Mouse (Mus musculus) MEL (cell line): ENCODE data around the gene Tvp23a.

Source experiments
- CTCF ChIP-seq, 3 experiments: IDR thresholded peaks in 2 of 3; conservative IDR thresholded peaks in 1 of 3; 2 replicates each; pipeline ENCODE4 v1.5.1; 2011 to 2012; ENCODE audit warnings: low read length in 3 of 3, low read depth in 2 of 3, mild to moderate bottlenecking in 2 of 3, improper control_type of control experiment in 1 of 3, inconsistent platforms in 1 of 3, mixed read lengths in 1 of 3, moderate library complexity in 1 of 3; ENCODE audit not compliant: control insufficient read depth in 1 of 3, insufficient read depth in 1 of 3, poor library complexity in 1 of 3, severe bottlenecking in 1 of 3
- HCFC1 ChIP-seq: IDR thresholded peaks from 2 replicates; pipeline ENCODE4 v1.6.1; 2012; ENCODE audit warnings: low read depth, mild to moderate bottlenecking, inconsistent platforms, low read length, improper control_type of control experiment, moderate library complexity
- MAZ ChIP-seq: IDR thresholded peaks from 2 replicates; pipeline ENCODE4 v1.6.1; 2012; ENCODE audit warnings: low read depth, mild to moderate bottlenecking, inconsistent platforms, low read length, improper control_type of control experiment
- NRF1 ChIP-seq: IDR thresholded peaks from 2 replicates; pipeline ENCODE4 v1.6.1; 2014; ENCODE audit warnings: low read depth, mild to moderate bottlenecking, inconsistent platforms, low read length, improper control_type of control experiment, moderate library complexity; ENCODE audit not compliant: poor library complexity, insufficient read depth, severe bottlenecking
- POLR2A ChIP-seq, 2 experiments: IDR thresholded peaks; 2 replicates each; pipeline ENCODE4 v1.6.1; 2011 to 2012; ENCODE audit warnings: low read length in 2 of 2, mild to moderate bottlenecking in 2 of 2, control low read depth in 1 of 2, improper control_type of control experiment in 1 of 2, low read depth in 1 of 2, moderate library complexity in 1 of 2; ENCODE audit not compliant: control insufficient read depth in 1 of 2, insufficient read depth in 1 of 2, poor library complexity in 1 of 2
- POLR2AphosphoS5 ChIP-seq: IDR thresholded peaks from 2 replicates; pipeline ENCODE4 v1.6.1; 2012; ENCODE audit warnings: low read depth, borderline replicate concordance, mild to moderate bottlenecking, inconsistent platforms, low read length, moderate library complexity, mixed read lengths
- TAL1 ChIP-seq: IDR thresholded peaks from 2 replicates; pipeline ENCODE4 v1.6.1; 2012; ENCODE audit warnings: mild to moderate bottlenecking, inconsistent platforms, low read length, moderate library complexity, mixed read lengths
- TBP ChIP-seq: IDR thresholded peaks from 2 replicates; pipeline ENCODE4 v1.8.0; 2011; ENCODE audit warnings: low read depth, low read length, improper control_type of control experiment
- USF1 ChIP-seq: IDR thresholded peaks from 2 replicates; pipeline ENCODE4 v1.6.1; 2014; ENCODE audit warnings: low read depth, mild to moderate bottlenecking, inconsistent platforms, low read length, improper control_type of control experiment, moderate library complexity
- ZMIZ1 ChIP-seq: IDR thresholded peaks from 2 replicates; pipeline ENCODE4 v1.6.1; 2012; ENCODE audit warnings: low read depth, mild to moderate bottlenecking, inconsistent platforms, low read length, improper control_type of control experiment, moderate library complexity
- ZNF384 ChIP-seq: IDR thresholded peaks from 2 replicates; pipeline ENCODE4 v1.6.1; 2012; ENCODE audit warnings: low read depth, mild to moderate bottlenecking, inconsistent platforms, low read length, improper control_type of control experiment

DNA sequence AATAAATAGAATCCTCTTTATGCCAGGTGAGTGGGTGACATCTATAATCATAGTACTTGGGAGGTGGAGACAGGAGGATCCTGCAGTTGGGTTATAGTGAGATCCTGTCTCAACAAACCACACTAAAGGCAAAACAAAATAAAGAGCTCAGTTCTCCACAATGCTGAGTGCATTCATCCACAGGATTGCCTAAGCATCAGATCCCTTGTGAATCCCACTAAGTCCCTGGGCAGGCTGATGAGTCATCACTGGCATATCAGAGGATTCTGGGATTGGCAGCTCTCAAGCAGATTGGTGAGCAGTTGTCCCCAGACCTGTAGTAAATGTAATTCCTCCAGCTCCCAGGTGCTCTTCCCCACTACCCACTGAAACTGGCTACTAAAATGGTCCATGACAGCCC, 3.4 kb downstream of the Tvp23a start:
- TF ChIP-seq TBP (no peak), NRF1 (no peak), POLR2A (IDR thresholded peaks at IDR 0.05; ENCODE audit: control insufficient read depth in 1 of 2, insufficient read depth in 1 of 2, low read depth in 1 of 2, low read length in 2 of 2, poor library complexity in 1 of 2) (no peak), USF1 (no peak), ZNF384 (no peak), CTCF (IDR thresholded peaks at IDR 0.05 in 2 of 3, conservative IDR thresholded peaks at IDR 0.05 in 1 of 3; ENCODE audit: control insufficient read depth in 1 of 3, insufficient read depth in 1 of 3, low read depth in 2 of 3, low read length in 3 of 3, poor library complexity in 1 of 3, severe bottlenecking in 1 of 3) (no peak), TAL1 (no peak), HCFC1 (no peak), ZMIZ1 (no peak), MAZ (no peak), POLR2AphosphoS5 (no peak)
